Mouse (Mus musculus) erythroblast, embryonic 14.5 days (primary cell): ENCODE measurements around the gene Socs3. TPM values are rescaled to one million over a fixed set of nuclear protein-coding genes. Genes with fewer than 3 reads are reported as not detected.

Experiments
- H3K27me3 ChIP-seq: 2 replicates; pipeline ENCODE4 v1.6.1; 2012; ENCODE audit warnings: inconsistent platforms; ENCODE audit not compliant: control insufficient read depth
- H3K36me3 ChIP-seq: 2 replicates; pipeline ENCODE4 v1.6.1; 2012; ENCODE audit warnings: mild to moderate bottlenecking, inconsistent platforms; ENCODE audit not compliant: control insufficient read depth
- H3K4me1 ChIP-seq: 2 replicates; pipeline ENCODE4 v1.6.1; 2012; ENCODE audit warnings: inconsistent platforms; ENCODE audit not compliant: control insufficient read depth
- H3K4me3 ChIP-seq: replicated peaks from 2 replicates; pipeline ENCODE3; 2012; ENCODE audit warnings: moderate library complexity, mild to moderate bottlenecking, inconsistent platforms
- H3K9me3 ChIP-seq: 2 replicates; pipeline ENCODE4 v1.6.1; 2012; ENCODE audit warnings: low read length, inconsistent platforms, mixed read lengths; ENCODE audit not compliant: control insufficient read depth
- GATA1 ChIP-seq: IDR thresholded peaks from 2 replicates; pipeline ENCODE4 v1.6.1; 2012; ENCODE audit warnings: low read length, inconsistent platforms, mixed read lengths
- TAL1 ChIP-seq: IDR thresholded peaks from 3 replicates; pipeline ENCODE4 v1.6.1; 2012; ENCODE audit warnings: low read length, inconsistent platforms, mixed read lengths
- polyA plus RNA-seq: library from polyadenylated mRNA; stranded (reverse); fragments of >175 nt; gene quantifications from 2 replicates; pipeline ENCODE4 v1.2.3, GENCODE M21; 2012

The Socs3 gene
- polyA plus RNA-seq, 1 experiment, result 2.0 TPM

DNA sequence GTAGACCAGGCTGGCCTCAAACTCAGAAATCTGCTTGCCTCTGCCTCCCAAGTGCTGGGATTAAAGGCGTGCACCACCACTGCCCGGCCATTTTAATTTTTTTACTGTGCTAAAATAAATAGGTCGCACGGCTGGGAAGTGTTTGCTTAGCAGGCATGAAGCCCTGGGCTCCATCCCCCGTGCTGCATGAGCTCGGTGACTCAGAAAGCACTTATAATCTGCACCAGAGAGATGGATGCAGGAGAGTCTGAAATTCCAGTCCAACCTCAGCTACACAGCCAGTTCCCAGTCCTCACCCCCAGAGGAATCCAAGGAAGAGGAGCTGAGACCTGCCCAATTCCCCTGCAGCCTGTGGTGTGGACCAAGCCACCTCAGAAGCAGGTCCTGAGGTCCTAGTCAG lies 45.4 kb downstream of the Socs3 start:
- Histone ChIP-seq H3K36me3 (no peaks in the 10 kb centered on the region), H3K9me3 (no peaks in the 10 kb centered on the region), H3K27me3 (peaks cover 13% of the 10 kb centered on the region), H3K4me3 (no peak overlapping the region), H3K4me1 (no peaks in the 10 kb centered on the region)
- TF ChIP-seq TAL1 (no peak), GATA1 (no peak)

- Histone ChIP-seq H3K27me3 (peaks cover 12% of the 10 kb centered on the region), H3K9me3 (no peaks in the 10 kb centered on the region), H3K36me3 (no peaks in the 10 kb centered on the region), H3K4me1 (peaks cover 1% of the 10 kb centered on the region; the same call in 1 of the 2 replicates), H3K4me3 (no peak overlapping the region)
- TF ChIP-seq TAL1, result no peak
- TF ChIP-seq GATA1, result no peak
These were observed 46.6 kb downstream of the Socs3 start for GRCm38 (mm10) chr11:117923279-117923678.

GRCm38 (mm10) chr11:117919211-117919610 lies 50.6 kb downstream of the Socs3 start:
- Histone ChIP-seq H3K4me1 (peaks cover 16% of the 10 kb centered on the region), H3K9me3 (peaks cover 10% of the 10 kb centered on the region), H3K4me3 (no peak overlapping the region), H3K27me3 (peaks cover 18% of the 10 kb centered on the region), H3K36me3 (no peaks in the 10 kb centered on the region)
- TF ChIP-seq GATA1, result no peak
- TF ChIP-seq TAL1, result no peak

DNA sequence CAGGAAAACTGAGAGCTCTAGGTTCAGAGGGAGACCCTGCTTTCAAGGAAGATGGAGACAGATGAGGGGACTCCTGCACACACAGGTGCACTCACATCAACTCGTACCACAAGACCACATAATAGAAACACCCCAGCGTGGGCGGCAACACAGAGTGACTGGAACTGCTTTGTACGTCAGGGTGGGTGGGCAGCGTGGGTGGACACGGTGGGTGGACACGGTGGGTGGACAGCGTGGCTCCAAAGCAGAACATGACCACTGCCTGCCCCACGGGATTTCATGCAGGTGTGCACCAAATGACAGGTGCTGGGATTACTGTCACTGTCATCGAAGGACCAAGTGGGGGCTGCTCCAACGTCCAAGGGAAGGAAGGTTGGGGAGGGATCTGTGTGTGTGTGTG lies 51.3 kb downstream of the Socs3 start:
- Histone ChIP-seq H3K4me1 (peaks cover 23% of the 10 kb centered on the region), H3K4me3 (no peak overlapping the region), H3K9me3 (peaks cover 10% of the 10 kb centered on the region), H3K27me3 (peaks cover 18% of the 10 kb centered on the region), H3K36me3 (no peaks in the 10 kb centered on the region)
- TF ChIP-seq GATA1, result no peak
- TF ChIP-seq TAL1, result no peak

Other genes starting within 250 kb of the Socs3 start
- 39.5 and 54.7 TPM in 2 replicates for gene Tmc8, start 188.0 kb downstream of the Socs3 start, polyA plus RNA-seq
- 61.5 and 62.4 TPM in 2 replicates for gene Tmc6, start 187.8 kb downstream of the Socs3 start, polyA plus RNA-seq
- gene 6030468B19Rik, start 172.4 kb downstream of the Socs3 start, polyA plus RNA-seq, result 202 and 213 TPM in 2 replicates
- gene Gm20708, start 160.4 kb downstream of the Socs3 start, polyA plus RNA-seq, result 0.16 TPM in 2 replicates
- 7.2 and 10.2 TPM in 2 replicates for gene Syngr2, start 160.4 kb downstream of the Socs3 start, polyA plus RNA-seq
- gene Afmid, start 144.1 kb downstream of the Socs3 start, polyA plus RNA-seq, result 0.41 and 2.3 TPM in 2 replicates
- 17.8 and 29.7 TPM in 2 replicates for gene Tk1, start 144.0 kb downstream of the Socs3 start, polyA plus RNA-seq
- 47.2 and 54.9 TPM in 2 replicates for gene Birc5, start 120.8 kb downstream of the Socs3 start, polyA plus RNA-seq
- not detected in 2 replicates for gene Tmem235, start 109.3 kb downstream of the Socs3 start, polyA plus RNA-seq
- 0.13 TPM in 1 of 2 replicates, not detected in the other for gene Tha1, start 96.6 kb downstream of the Socs3 start, polyA plus RNA-seq
- gene Pgs1, start 16.2 kb upstream of the Socs3 start, polyA plus RNA-seq, result 2.6 and 2.8 TPM in 2 replicates
- 0.05 TPM in 1 of 2 replicates, not detected in the other for gene Dnah17, start 160.6 kb upstream of the Socs3 start, polyA plus RNA-seq